In genomic region chr10:81356352-81356990, GRCm38 (mm10) we compare ENCODE assay signal across 8 mouse cellular contexts. TPM values are rescaled to one million over a fixed set of nuclear protein-coding genes. Genes with fewer than 3 reads are reported as not detected.
DNase-seq lines count a peak whose midpoint lies in the region; ATAC-seq and TF ChIP-seq lines count a peak whose summit lies in the region.

No protein-coding gene starts in this region.

- H3K4me1 ChIP-seq in heart, embryonic 13.5 days: peaks cover 51% of the 10 kb centered on the region
- peaks cover 2% of the 10 kb centered on the region; the same call in 1 of the 2 replicates for H3K4me1 ChIP-seq in cortical plate, adult 2 months (ENCODE audit: control insufficient read depth, insufficient read depth, low read length)
- H3K4me1 ChIP-seq in midbrain, embryonic 13.5 days (replicated peaks): peaks cover 34% of the 10 kb centered on the region

- no peak for TF ChIP-seq CTCF in cortical plate, adult 2 months (IDR thresholded peaks at IDR 0.05; ENCODE audit: extremely low read depth, insufficient read depth, low read length)

- peaks cover 7% of the 10 kb centered on the region for H3K36me3 ChIP-seq in heart, embryonic 13.5 days
- H3K36me3 ChIP-seq in midbrain, embryonic 13.5 days: peaks cover 4% of the 10 kb centered on the region; the same call in 1 of the 2 replicates

- H3K9ac ChIP-seq in heart, embryonic 13.5 days: peak overlapping the region; percentile 28
- H3K9ac ChIP-seq in midbrain, embryonic 13.5 days (replicated peaks): no peak overlapping the region

- no peak overlapping the region for H3K27ac ChIP-seq in heart, embryonic 13.5 days (replicated peaks)
- no peak overlapping the region for H3K27ac ChIP-seq in cortical plate, adult 2 months (ENCODE audit: insufficient read depth, low read length)
- no peak overlapping the region for H3K27ac ChIP-seq in midbrain, embryonic 13.5 days

- TF ChIP-seq POLR2A in cortical plate, adult 2 months (IDR thresholded peaks at IDR 0.05; ENCODE audit: extremely low read depth, insufficient read depth, low read length): no peak

- WGBS in heart, embryonic 13.5 days: 49% methylated on average over 12 of the region's 12 CpGs
- 54% methylated on average over 12 of the region's 12 CpGs for WGBS in midbrain, embryonic 13.5 days

- ATAC-seq in heart, embryonic 13.5 days (ENCODE audit: extremely low read depth, insufficient number of reproducible peaks, low FRiP score, low TSS enrichment): no peak
- ATAC-seq in midbrain, embryonic 13.5 days: peak; percentile 18; the same call in 1 of the 2 replicates

- H3K4me3 ChIP-seq in heart, embryonic 13.5 days: peak overlapping the region; percentile 92
- H3K4me3 ChIP-seq in cortical plate, adult 2 months (ENCODE audit: insufficient read depth, low read length): peak overlapping the region; percentile 98; the same call in 1 of the 2 replicates
- H3K4me3 ChIP-seq in midbrain, embryonic 13.5 days (replicated peaks): peak overlapping the region; percentile 66; the same call in 1 of the 2 replicates

- DNase-seq in heart, adult 8-10 months (ENCODE audit: low spot score): no peak
- DNase-seq in kidney, adult 9 months: peak; percentile 63
- DNase-seq in embryo, embryonic 11 days: no peak
- no peak for DNase-seq in cerebellum, adult 18-20 months
- DNase-seq in layer of hippocampus, adult 9-10 months (ENCODE audit: low spot score): no peak

- no peaks in the 10 kb centered on the region for H3K27me3 ChIP-seq in heart, embryonic 13.5 days (replicated peaks)
- peaks cover 4% of the 10 kb centered on the region; the same call in 1 of the 2 replicates for H3K27me3 ChIP-seq in midbrain, embryonic 13.5 days

- peak overlapping the region; percentile 99 for H3K4me2 ChIP-seq in heart, embryonic 13.5 days
- H3K4me2 ChIP-seq in midbrain, embryonic 13.5 days (replicated peaks): peak overlapping the region; percentile 99

- no peaks in the 10 kb centered on the region for H3K9me3 ChIP-seq in heart, embryonic 13.5 days
- H3K9me3 ChIP-seq in midbrain, embryonic 13.5 days: no peaks in the 10 kb centered on the region

RNA-seq across cellular contexts. Expression of gene Mfsd12, which starts 0.8 kb away (rescaled TPM):
- 10.7 and 11.1 TPM in 2 replicates for polyA plus RNA-seq in heart, embryonic 13.5 days (2015; fragmentation: Nextera tagmentation; extraction: Ambion mirVana)
- total RNA-seq in heart, adult 8-10 months (2022): 10 to 100 TPM in 1 of 4 experiments, 1 to 10 TPM in 3; 9.2 to 11.4 (median 9.8) TPM
- 30.1 and 30.8 TPM in 2 replicates for polyA plus RNA-seq in cortical plate, adult 2 months (2012; rRNA removed)
- polyA plus RNA-seq in midbrain, embryonic 13.5 days (2015; fragmentation: Nextera tagmentation; extraction: Ambion mirVana): 8.8 and 10.1 TPM in 2 replicates

RNA-seq across cellular contexts. Expression of gene Hmg20b, which starts 6.2 kb away (rescaled TPM):
- 81.9 and 90.9 TPM in 2 replicates for polyA plus RNA-seq in heart, embryonic 13.5 days (2015; fragmentation: Nextera tagmentation; extraction: Ambion mirVana)
- total RNA-seq in heart, adult 8-10 months (2022): 10 to 100 TPM; 52.4 to 61.2 (median 57.1) TPM
- polyA plus RNA-seq in cortical plate, adult 2 months (2012; rRNA removed): 34.4 and 36.3 TPM in 2 replicates
- polyA plus RNA-seq in midbrain, embryonic 13.5 days (2015; fragmentation: Nextera tagmentation; extraction: Ambion mirVana): 46.5 and 49.8 TPM in 2 replicates

RNA-seq across cellular contexts. Expression of gene 4930404N11Rik, which starts 9.1 kb away (rescaled TPM):
- polyA plus RNA-seq in heart, embryonic 13.5 days (2015; fragmentation: Nextera tagmentation; extraction: Ambion mirVana): 0.98 and 1.1 TPM in 2 replicates
- under 1 TPM in 2 of 4 experiments, not detected in 2; 0.29 to 0.66 TPM for total RNA-seq in heart, adult 8-10 months (2022)
- polyA plus RNA-seq in cortical plate, adult 2 months (2012; rRNA removed): 0.45 and 0.52 TPM in 2 replicates
- 0.44 and 0.70 TPM in 2 replicates for polyA plus RNA-seq in midbrain, embryonic 13.5 days (2015; fragmentation: Nextera tagmentation; extraction: Ambion mirVana)

RNA-seq across cellular contexts. Expression of gene Gipc3, which starts 13.4 kb away (rescaled TPM):
- 0.06 TPM in 1 of 2 replicates, not detected in the other for polyA plus RNA-seq in heart, embryonic 13.5 days (2015; fragmentation: Nextera tagmentation; extraction: Ambion mirVana)
- 1 to 10 TPM; 4.1 to 6.6 (median 5.2) TPM for total RNA-seq in heart, adult 8-10 months (2022)
- 1.2 and 1.4 TPM in 2 replicates for polyA plus RNA-seq in cortical plate, adult 2 months (2012; rRNA removed)
- not detected in 2 replicates for polyA plus RNA-seq in midbrain, embryonic 13.5 days (2015; fragmentation: Nextera tagmentation; extraction: Ambion mirVana)

RNA-seq across cellular contexts. Expression of gene Fzr1, which starts 21.8 kb away (rescaled TPM):
- 72.2 and 78.1 TPM in 2 replicates for polyA plus RNA-seq in heart, embryonic 13.5 days (2015; fragmentation: Nextera tagmentation; extraction: Ambion mirVana)
- total RNA-seq in heart, adult 8-10 months (2022): 10 to 100 TPM; 25.9 to 39.0 (median 32.2) TPM
- polyA plus RNA-seq in cortical plate, adult 2 months (2012; rRNA removed): 75.5 and 76.0 TPM in 2 replicates
- polyA plus RNA-seq in midbrain, embryonic 13.5 days (2015; fragmentation: Nextera tagmentation; extraction: Ambion mirVana): 127 and 133 TPM in 2 replicates
